Mouse (Mus musculus): ENCODE data around the gene Slx4. TPM values are rescaled to one million over a fixed set of nuclear protein-coding genes. Genes with fewer than 3 reads are reported as not detected.

Gene Slx4
- total RNA-seq (2012; rRNA removed): 23.0 and 24.3 TPM in 2 replicates
- 10 to 100 TPM in 1 of 2 experiments, not detected in 1; 35.2 TPM for polyA plus RNA-seq (2012; ENCODE audit: insufficient read depth in 1 of 2, insufficient read length in 2 of 2, low read depth in 1 of 2, low replicate concordance in 2 of 2, missing spikeins in 1 of 2)

GRCm38 (mm10) chr16:4003489-4004398 lies at the start of gene Slx4:
Gene Slx4 (minus strand): TSS chr16:4003770.
- H3K27me3 ChIP-seq (ENCODE audit: control insufficient read depth in 1 of 2, insufficient read depth in 2 of 2, low read length in 2 of 2): no peaks in the 10 kb centered on the region
- no peaks in the 10 kb centered on the region for H3K9me3 ChIP-seq (replicated peaks; ENCODE audit: insufficient read depth, low read length)
- peak; percentile 99 for DNase-seq (ENCODE audit: low read depth, low spot score)
- H3K4me3 ChIP-seq (ENCODE audit: control insufficient read depth in 1 of 2, insufficient read depth in 1 of 2, low read depth in 2 of 2, low read length in 2 of 2): peak within 1 kb of the TSS; percentile 61 to 74
- H3K27ac ChIP-seq (ENCODE audit: control insufficient read depth, low read depth, low read length): peak within 1 kb of the TSS; percentile 85
- H3K36me3 ChIP-seq (ENCODE audit: control insufficient read depth in 1 of 2, insufficient read depth in 2 of 2, low read length in 2 of 2): peaks cover 3 to 15% of the 10 kb centered on the region in 2 experiments; a peak in 3 of 4 replicates
- peaks cover 0 to 5% of the 10 kb centered on the region in 2 experiments; a peak in 2 of 4 replicates for H3K4me1 ChIP-seq (ENCODE audit: control insufficient read depth in 1 of 2, insufficient read depth in 2 of 2, low read length in 2 of 2)
- peak within 1 kb of the TSS; percentile 92 for H3K9ac ChIP-seq (ENCODE audit: control insufficient read depth, low read depth, low read length, poor library complexity, severe bottlenecking)
- peaks cover 7% of the 10 kb centered on the region for H3K79me2 ChIP-seq (ENCODE audit: control insufficient read depth, insufficient read depth, low read length, poor library complexity)
- TF ChIP-seq USF2 (IDR thresholded peaks at IDR 0.05; ENCODE audit: borderline replicate concordance in 1 of 2, insufficient read depth in 1 of 2, low read depth in 1 of 2, low read length in 2 of 2) (no peak), ELF1 (IDR thresholded peaks at IDR 0.05; ENCODE audit: low read depth, low read length) (peak; percentile 90), POLR2A (IDR thresholded peaks at IDR 0.05; ENCODE audit: control insufficient read depth in 1 of 2, insufficient read depth in 1 of 2, low read depth in 1 of 2, low read length in 2 of 2, poor library complexity in 1 of 2) (peak; percentile 83 to 99), POLR2AphosphoS2 (IDR thresholded peaks at IDR 0.05; ENCODE audit: low read length) (peak; percentile 91), TAL1 (IDR thresholded peaks at IDR 0.05; ENCODE audit: low read length) (no peak), RCOR1 (IDR thresholded peaks at IDR 0.05; ENCODE audit: low read depth, low read length) (peak; percentile 33; the same call in 1 of the 2 replicates), RAD21 (IDR thresholded peaks at IDR 0.05; ENCODE audit: low read depth, low read length) (peak; percentile 58), BHLHE40 (IDR thresholded peaks at IDR 0.05; ENCODE audit: borderline replicate concordance, low read depth, low read length) (no peak), USF1 (IDR thresholded peaks at IDR 0.05; ENCODE audit: low read depth, low read length) (peak; percentile 29; the same call in 1 of the 2 replicates), HCFC1 (IDR thresholded peaks at IDR 0.05; ENCODE audit: low read depth, low read length) (peak; percentile 88), MYC (IDR thresholded peaks at IDR 0.05; ENCODE audit: low read depth, low read length) (peak; percentile 80), SMC3 (IDR thresholded peaks at IDR 0.05; ENCODE audit: low read depth, low read length) (peak; percentile 35), E2F4 (IDR thresholded peaks at IDR 0.05; ENCODE audit: borderline replicate concordance, low read depth, low read length) (peak; percentile 70; the same call in 1 of the 2 replicates), UBTF (IDR thresholded peaks at IDR 0.05; ENCODE audit: borderline replicate concordance, insufficient read depth, low read depth, low read length) (no peak), ETS1 (IDR thresholded peaks at IDR 0.05; ENCODE audit: low read depth, low read length) (no peak; the same call in 1 of the 2 replicates), MAFK (IDR thresholded peaks at IDR 0.05; ENCODE audit: borderline replicate concordance, low read depth, low read length) (no peak), ZC3H11A (IDR thresholded peaks at IDR 0.05; ENCODE audit: low read depth, low read length) (0 out of 2 replicates have a peak, but pooled peaks have one; percentile 8), CHD2 (IDR thresholded peaks at IDR 0.05; ENCODE audit: low read length) (no peak), TCF12 (IDR thresholded peaks at IDR 0.05; ENCODE audit: low read depth, low read length) (peak; percentile 70), GABPA (IDR thresholded peaks at IDR 0.05; ENCODE audit: low read depth, low read length) (no peak), CTCF (IDR thresholded peaks at IDR 0.05 in 2 of 3, conservative IDR thresholded peaks at IDR 0.05 in 1 of 3; ENCODE audit: control insufficient read depth in 1 of 3, insufficient read depth in 1 of 3, low read depth in 2 of 3, low read length in 3 of 3, poor library complexity in 1 of 3, severe bottlenecking in 1 of 3) (peak in 2 of 3 experiments; percentile 42 to 65; a peak in 4 of 6 replicates), NELFE (IDR thresholded peaks at IDR 0.05; ENCODE audit: low read depth, low read length) (peak; percentile 97), TBP (IDR thresholded peaks at IDR 0.05; ENCODE audit: low read depth, low read length) (peak; percentile 92), ZNF384 (IDR thresholded peaks at IDR 0.05; ENCODE audit: low read depth, low read length) (no peak), SIN3A (IDR thresholded peaks at IDR 0.05; ENCODE audit: low read length) (peak; percentile 74), POLR2AphosphoS5 (IDR thresholded peaks at IDR 0.05; ENCODE audit: borderline replicate concordance, low read depth, low read length) (peak; percentile 80; the same call in 1 of the 2 replicates), ZKSCAN1 (IDR thresholded peaks at IDR 0.05; ENCODE audit: low read depth, low read length) (no peak), KAT2A (conservative IDR thresholded peaks at IDR 0.05; ENCODE audit: low read depth, low read length) (peak; percentile 64; the same call in 1 of the 2 replicates), GATA1 (IDR thresholded peaks at IDR 0.05; ENCODE audit: low read depth, low read length) (no peak), EP300 (IDR thresholded peaks at IDR 0.05; ENCODE audit: low read depth in 1 of 2, low read length in 2 of 2) (no peak; a peak in 1 of 4 replicates), ZMIZ1 (IDR thresholded peaks at IDR 0.05; ENCODE audit: low read depth, low read length) (peak; percentile 96), MAX (IDR thresholded peaks at IDR 0.05; ENCODE audit: low read length) (no peak), NRF1 (IDR thresholded peaks at IDR 0.05; ENCODE audit: insufficient read depth, low read depth, low read length, poor library complexity, severe bottlenecking) (peak; percentile 100; the same call in 1 of the 2 replicates), MXI1 (IDR thresholded peaks at IDR 0.05; ENCODE audit: low read depth, low read length) (peak; percentile 76)

All from MEL (cell line).